Mouse (Mus musculus) liver, embryonic 16.5 days (tissue): Measurements from ENCODE around the gene Lrfn5. TPM values are rescaled to one million over a fixed set of nuclear protein-coding genes. Genes with fewer than 3 reads are reported as not detected.

Experiments used
- ATAC-seq: fragments of 200-750 bp; cut with Nextera tagmentation; 2 replicates; pipeline ENCODE4 v1.8.0; 2017; ENCODE audit warnings: low read depth, mild to moderate bottlenecking, moderate number of reproducible peaks, moderate library complexity
- H3K27ac ChIP-seq: fragments of 300-500 bp; sonication (generic); 2 replicates; pipeline ENCODE4 v1.5.1; 2014; ENCODE audit warnings: mild to moderate bottlenecking, low read length
- H3K27me3 ChIP-seq: fragments of 300-500 bp; sonication (generic); 2 replicates; pipeline ENCODE4 v1.6.1; 2014; ENCODE audit warnings: low read depth, low read length, mixed read lengths; ENCODE audit not compliant: control insufficient read depth, insufficient read depth
- H3K36me3 ChIP-seq: fragments of 300-500 bp; sonication (generic); 2 replicates; pipeline ENCODE4 v1.6.1; 2014; ENCODE audit warnings: mild to moderate bottlenecking; ENCODE audit not compliant: control insufficient read depth, insufficient read depth
- H3K4me1 ChIP-seq: fragments of 300-500 bp; sonication (generic); 2 replicates; pipeline ENCODE4 v1.6.1; 2014; ENCODE audit warnings: low read depth, low read length, mixed read lengths; ENCODE audit not compliant: control insufficient read depth
- H3K4me2 ChIP-seq: fragments of 300-500 bp; sonication (generic); 2 replicates; pipeline ENCODE4 v1.6.1; 2014; ENCODE audit warnings: low read depth, low read length, mixed read lengths
- H3K4me3 ChIP-seq: fragments of 300-500 bp; sonication (generic); 2 replicates; pipeline ENCODE4 v1.5.1; 2014; ENCODE audit warnings: low read depth, mild to moderate bottlenecking, low read length
- H3K9ac ChIP-seq: fragments of 300-500 bp; sonication (generic); 2 replicates; pipeline ENCODE4 v1.6.1; 2014; ENCODE audit warnings: low read depth, low read length
- H3K9me3 ChIP-seq: fragments of 300-500 bp; sonication (generic); replicated peaks from 2 replicates; pipeline ENCODE4 v1.6.1; 2016; ENCODE audit warnings: low read length; ENCODE audit not compliant: control insufficient read depth
- WGBS: fragments of 180-500 bp; shearing (Covaris S2); extraction: QIAGEN DNeasy Blood & Tissue Kit; methylation state at CpG from one replicate; pipeline ENCODE4 v1.1.7; 2014; ENCODE audit not compliant: insufficient replicate concordance; 5-methylcytosine and 5-hydroxymethylcytosine counted together
- polyA plus RNA-seq: library from polyadenylated mRNA; unstranded; fragments of >200 nt; fragmentation: Nextera tagmentation; extraction: Ambion mirVana; gene quantifications from 2 replicates; pipeline ENCODE4 v1.2.1, GENCODE M21; 2015

The Lrfn5 gene
- polyA plus RNA-seq, 1 experiment from 2014 or later: 0.02 TPM

DNA sequence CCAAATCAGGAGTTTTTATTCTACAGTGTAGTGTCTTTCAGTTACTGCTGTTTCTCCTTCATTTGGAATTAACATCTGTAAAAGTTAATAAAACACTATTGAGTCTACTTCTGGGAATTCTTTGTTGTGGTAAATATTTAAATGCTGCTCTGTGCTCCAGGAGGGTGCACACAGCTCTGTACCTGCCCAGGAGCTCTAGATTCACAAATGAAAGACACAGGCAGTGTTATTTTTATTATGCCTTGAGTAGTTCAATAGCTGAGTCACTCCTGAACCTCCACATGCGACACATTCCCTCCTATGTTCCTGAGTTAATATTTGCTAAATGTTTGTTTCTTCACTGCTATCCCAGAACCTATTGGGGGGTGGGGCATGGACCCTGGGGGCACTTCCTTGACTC, 87.1 kb downstream of the Lrfn5 start:
- Histone ChIP-seq H3K27ac (no peak overlapping the region), H3K27me3 (no peaks in the 10 kb centered on the region), H3K4me3 (no peak overlapping the region), H3K9ac (no peak overlapping the region), H3K36me3 (no peaks in the 10 kb centered on the region), H3K9me3 (no peaks in the 10 kb centered on the region), H3K4me1 (no peaks in the 10 kb centered on the region), H3K4me2 (no peak overlapping the region)
- no peak for ATAC-seq
- WGBS: 50% methylated on average over 1 of the region's 1 CpGs

DNA sequence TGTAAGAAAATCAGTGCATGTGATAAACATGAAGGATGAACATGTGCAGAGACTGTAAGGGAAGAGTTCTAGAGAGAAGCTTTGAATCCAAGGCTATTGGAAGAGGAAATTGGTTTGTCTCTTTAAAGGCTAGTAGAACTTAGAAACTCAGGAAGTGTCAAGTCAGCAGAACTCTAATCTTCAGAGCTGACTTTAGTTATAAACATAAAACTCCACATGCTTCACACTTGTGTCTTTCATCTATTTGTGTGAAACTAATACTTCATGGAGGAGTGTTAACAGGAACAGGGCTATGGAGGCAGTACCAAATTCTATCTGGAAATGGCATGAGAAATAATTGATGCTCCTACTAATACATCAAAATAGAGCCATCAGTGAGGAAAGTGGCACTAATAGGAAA, 101.6 kb downstream of the Lrfn5 start:
- no peak overlapping the region for H3K27ac ChIP-seq
- no peaks in the 10 kb centered on the region for H3K4me1 ChIP-seq
- no peak overlapping the region for H3K4me3 ChIP-seq
- H3K27me3 ChIP-seq: no peaks in the 10 kb centered on the region
- H3K9ac ChIP-seq: no peak overlapping the region
- ATAC-seq: no peak
- H3K4me2 ChIP-seq: no peak overlapping the region
- H3K36me3 ChIP-seq: no peaks in the 10 kb centered on the region
- no peaks in the 10 kb centered on the region for H3K9me3 ChIP-seq

DNA sequence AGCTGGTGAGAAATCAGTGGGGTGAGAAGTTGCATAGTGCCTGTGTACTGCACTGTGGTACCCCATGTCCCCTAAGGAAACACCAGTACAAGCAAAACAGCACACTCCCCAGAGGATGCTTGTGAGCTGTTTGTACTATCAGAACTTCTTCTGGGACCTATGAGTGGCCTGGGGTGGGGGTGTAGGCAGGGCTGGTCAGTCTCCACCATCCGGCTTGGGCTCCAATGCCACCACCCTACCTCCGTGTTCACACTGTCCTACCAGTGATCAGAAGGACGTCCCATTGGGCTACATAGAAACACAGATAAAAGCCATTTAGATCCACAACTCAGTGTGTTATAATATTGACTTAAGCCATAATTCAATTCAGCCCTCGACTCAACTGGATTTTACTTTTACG, 131.4 kb downstream of the Lrfn5 start:
- H3K4me2 ChIP-seq: no peak overlapping the region
- ATAC-seq: no peak
- no peak overlapping the region for H3K27ac ChIP-seq
- H3K9ac ChIP-seq: no peak overlapping the region
- no peaks in the 10 kb centered on the region for H3K27me3 ChIP-seq
- WGBS: 65% methylated on average over 5 of the region's 5 CpGs
- no peak overlapping the region for H3K4me3 ChIP-seq
- H3K36me3 ChIP-seq: no peaks in the 10 kb centered on the region
- H3K4me1 ChIP-seq: no peaks in the 10 kb centered on the region
- H3K9me3 ChIP-seq: no peaks in the 10 kb centered on the region

DNA sequence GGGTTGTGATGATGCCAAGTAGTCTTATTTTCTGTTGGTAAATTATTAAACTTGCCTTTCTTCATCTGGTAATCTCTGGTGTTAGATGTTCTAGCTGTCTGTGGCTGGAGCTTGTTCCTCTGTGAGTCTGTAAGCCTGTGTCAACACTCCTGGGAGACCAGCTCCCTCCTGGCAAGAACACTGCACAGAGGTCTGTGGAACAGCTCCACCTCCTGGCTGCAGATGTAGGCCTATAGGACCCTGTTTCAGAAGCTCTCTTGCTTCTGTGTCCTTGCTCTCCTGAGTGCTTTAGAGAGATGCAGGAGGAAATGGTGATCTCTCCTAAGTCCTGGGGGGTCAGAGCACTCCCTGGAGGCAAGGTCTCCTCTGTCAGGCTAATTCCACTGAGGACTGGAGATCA, 200.2 kb downstream of the Lrfn5 start:
- Histone ChIP-seq H3K9ac (no peak overlapping the region), H3K27me3 (no peaks in the 10 kb centered on the region), H3K4me1 (no peaks in the 10 kb centered on the region), H3K4me3 (no peak overlapping the region), H3K36me3 (no peaks in the 10 kb centered on the region), H3K4me2 (no peak overlapping the region), H3K27ac (no peak overlapping the region), H3K9me3 (no peaks in the 10 kb centered on the region)
- no peak for ATAC-seq

DNA sequence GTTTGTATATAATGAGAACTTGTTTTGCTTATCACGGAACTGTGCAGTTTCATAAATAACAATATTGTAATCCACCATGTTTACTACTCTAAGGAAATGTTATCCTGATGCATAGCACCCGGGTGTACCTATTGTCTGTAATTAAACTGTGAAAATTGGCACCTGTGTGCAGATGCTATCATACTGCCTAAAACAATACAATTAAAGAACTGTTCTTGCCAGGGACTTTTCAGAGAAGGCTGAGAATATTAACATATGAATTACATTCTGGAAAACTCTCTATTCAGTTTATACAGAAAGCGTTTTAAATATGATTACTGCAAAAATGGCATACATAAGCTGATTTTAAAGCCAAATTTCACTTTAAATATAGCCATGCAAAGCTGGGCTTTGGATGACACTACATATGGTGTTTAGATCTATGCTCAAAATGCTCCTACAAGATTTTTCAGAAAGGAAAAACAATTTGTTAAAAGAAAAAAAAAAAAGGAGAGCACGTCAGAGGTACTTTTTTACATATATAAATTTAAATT, 284.2 kb downstream of the Lrfn5 start:
- Histone ChIP-seq H3K4me3 (no peak overlapping the region), H3K9ac (no peak overlapping the region), H3K4me2 (no peak overlapping the region), H3K4me1 (no peaks in the 10 kb centered on the region), H3K9me3 (no peaks in the 10 kb centered on the region), H3K27me3 (no peaks in the 10 kb centered on the region), H3K36me3 (no peaks in the 10 kb centered on the region), H3K27ac (no peak overlapping the region)
- ATAC-seq: no peak
- WGBS: 60% methylated on average over 4 of the region's 4 CpGs

DNA sequence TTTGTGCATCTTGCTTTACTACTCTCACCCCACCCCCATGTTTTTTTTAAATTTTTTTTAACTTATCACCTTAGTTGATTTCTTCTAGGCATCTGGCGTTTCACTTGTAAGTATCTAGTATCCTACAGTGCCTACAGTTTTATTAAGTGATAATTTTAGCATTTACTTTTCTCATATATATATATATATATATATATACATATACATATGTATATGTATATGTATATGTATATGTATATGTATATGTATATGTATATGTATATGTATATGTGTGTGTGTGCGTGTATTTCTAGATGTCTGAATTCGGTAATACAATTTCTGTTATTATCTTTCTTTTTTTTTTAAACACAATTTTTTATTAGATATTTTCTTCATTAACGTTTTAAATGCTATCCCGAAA, 300.7 kb downstream of the Lrfn5 start:
- Histone ChIP-seq H3K9me3 (no peaks in the 10 kb centered on the region), H3K4me3 (no peak overlapping the region), H3K4me1 (no peaks in the 10 kb centered on the region), H3K27me3 (no peaks in the 10 kb centered on the region), H3K27ac (no peak overlapping the region), H3K36me3 (no peaks in the 10 kb centered on the region), H3K9ac (no peak overlapping the region), H3K4me2 (no peak overlapping the region)
- ATAC-seq: no peak
- 73% methylated on average over 5 of the region's 5 CpGs for WGBS

DNA sequence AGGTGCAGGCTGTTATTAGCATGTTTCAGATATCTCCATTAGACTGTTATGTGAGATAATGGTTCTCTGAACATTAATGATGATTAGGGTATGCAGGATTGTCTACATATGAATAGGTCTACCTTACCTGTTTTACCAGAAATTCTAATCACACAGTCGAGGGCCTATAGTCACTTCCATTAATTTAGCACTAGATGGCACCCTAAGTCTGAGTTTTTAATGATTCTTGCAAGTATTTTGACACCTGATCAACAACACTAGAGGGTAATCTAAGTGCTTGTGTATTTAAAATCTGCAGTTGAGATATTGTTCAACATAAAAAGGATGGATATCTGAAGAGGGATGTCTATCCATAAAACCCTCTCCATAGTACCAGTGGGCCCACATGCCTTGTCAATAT, 303.4 kb downstream of the Lrfn5 start:
- H3K4me3 ChIP-seq: no peak overlapping the region
- ATAC-seq: no peak
- H3K4me1 ChIP-seq: no peaks in the 10 kb centered on the region
- 10% methylated on average over 1 of the region's 1 CpGs for WGBS
- H3K27me3 ChIP-seq: no peaks in the 10 kb centered on the region
- H3K9me3 ChIP-seq: no peaks in the 10 kb centered on the region
- H3K9ac ChIP-seq: no peak overlapping the region
- no peaks in the 10 kb centered on the region for H3K36me3 ChIP-seq
- H3K4me2 ChIP-seq: no peak overlapping the region
- no peak overlapping the region for H3K27ac ChIP-seq

DNA sequence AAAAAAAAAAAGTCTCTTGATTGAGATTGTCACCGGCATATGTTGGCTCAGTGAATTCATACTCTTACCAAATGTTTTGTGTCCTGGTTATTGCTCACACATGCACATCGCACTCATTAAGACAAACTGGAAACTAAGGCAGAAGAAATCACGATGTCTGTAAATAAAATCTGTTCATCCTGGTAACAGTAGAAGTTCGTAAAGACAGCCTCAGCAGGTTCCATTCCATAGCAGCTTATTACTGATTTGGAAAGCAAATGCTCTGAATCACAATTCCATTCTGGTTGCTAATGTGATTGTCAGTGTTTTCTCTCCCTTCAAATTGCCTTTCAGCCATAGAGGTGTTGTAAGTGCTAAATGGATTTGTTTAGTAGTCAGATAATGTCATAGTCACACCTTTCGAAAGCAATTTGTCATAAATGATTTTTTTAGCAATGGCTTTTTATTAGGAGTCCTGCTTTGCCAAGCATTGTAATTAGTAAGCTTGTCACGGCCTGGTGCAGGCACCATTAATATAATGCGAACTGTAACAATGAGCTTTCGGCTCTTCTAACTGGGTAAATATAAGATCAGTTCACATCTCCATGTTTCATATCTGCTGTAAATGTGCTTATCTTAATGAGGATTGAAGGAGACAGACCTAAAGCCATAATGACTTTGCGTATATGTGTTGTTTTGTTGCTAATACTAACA, 319.8 kb downstream of the Lrfn5 start:
- 71% methylated on average over 9 of the region's 9 CpGs for WGBS
- H3K9ac ChIP-seq: no peak overlapping the region
- no peak overlapping the region for H3K4me2 ChIP-seq
- no peaks in the 10 kb centered on the region for H3K27me3 ChIP-seq
- no peaks in the 10 kb centered on the region for H3K9me3 ChIP-seq
- H3K27ac ChIP-seq: no peak overlapping the region
- no peak for ATAC-seq
- no peak overlapping the region for H3K4me3 ChIP-seq
- H3K4me1 ChIP-seq: no peaks in the 10 kb centered on the region
- H3K36me3 ChIP-seq: no peaks in the 10 kb centered on the region

DNA sequence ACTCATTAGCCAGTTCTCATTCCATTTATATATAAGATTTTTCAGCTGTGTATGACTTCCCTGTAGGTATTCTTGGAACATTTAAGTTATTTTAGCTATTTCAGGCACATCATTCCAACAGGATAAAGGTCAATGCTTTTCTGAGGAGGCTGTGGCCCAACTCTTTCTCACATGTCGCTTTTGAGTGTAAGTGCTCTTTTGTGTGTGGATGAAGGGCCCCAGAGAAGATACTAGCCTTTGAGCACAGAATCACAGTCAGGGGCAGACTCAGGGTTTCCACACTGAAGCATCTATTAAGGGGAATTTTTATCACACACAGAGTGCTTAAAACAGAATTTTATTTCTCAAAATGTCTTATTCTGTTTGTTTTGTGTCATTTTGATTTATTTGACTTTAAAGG, 331.2 kb downstream of the Lrfn5 start:
- H3K4me3 ChIP-seq: no peak overlapping the region
- no peaks in the 10 kb centered on the region for H3K9me3 ChIP-seq
- H3K27me3 ChIP-seq: no peaks in the 10 kb centered on the region
- ATAC-seq: no peak
- 74% methylated on average over 1 of the region's 1 CpGs for WGBS
- H3K4me2 ChIP-seq: no peak overlapping the region
- H3K27ac ChIP-seq: no peak overlapping the region
- no peaks in the 10 kb centered on the region for H3K4me1 ChIP-seq
- no peak overlapping the region for H3K9ac ChIP-seq
- no peaks in the 10 kb centered on the region for H3K36me3 ChIP-seq
